Mouse (Mus musculus) midbrain, embryonic 14.5 days (tissue): ENCODE measurements around the gene Guf1. TPM values are rescaled to one million over a fixed set of nuclear protein-coding genes. Genes with fewer than 3 reads are reported as not detected.
A peak's percentile ranks its signal among the peaks of the same experiment; 100 is the strongest.

Source experiments
- ATAC-seq: fragments of 200-750 bp; cut with Nextera tagmentation; 2 replicates; pipeline ENCODE4 v1.8.0; 2017; ENCODE audit warnings: moderate number of reproducible peaks, moderate library complexity; ENCODE audit not compliant: low FRiP score, low TSS enrichment
- DNase-seq: peaks from one replicate; pipeline ENCODE4 v3.0.0-alpha.2; 2015
- H3K27ac ChIP-seq: fragments of 300-500 bp; sonication (generic); replicated peaks from 2 replicates; pipeline ENCODE4 v1.5.1; 2014; ENCODE audit warnings: mild to moderate bottlenecking, low read depth, low read length, moderate library complexity
- H3K27me3 ChIP-seq: fragments of 300-500 bp; sonication (generic); 2 replicates; pipeline ENCODE4 v1.6.1; 2014; ENCODE audit warnings: low read length, control low read depth, mixed read lengths; ENCODE audit not compliant: control insufficient read depth, insufficient read depth
- H3K36me3 ChIP-seq: fragments of 300-500 bp; sonication (generic); 2 replicates; pipeline ENCODE4 v1.6.1; 2014; ENCODE audit warnings: low read length, control low read depth; ENCODE audit not compliant: control insufficient read depth, insufficient read depth
- H3K4me1 ChIP-seq: fragments of 300-500 bp; sonication (generic); 2 replicates; pipeline ENCODE4 v1.6.1; 2014; ENCODE audit warnings: mild to moderate bottlenecking, antibody characterized with exemption, low read length, control low read depth; ENCODE audit not compliant: control insufficient read depth, insufficient read depth
- H3K4me2 ChIP-seq: fragments of 300-500 bp; sonication (generic); 2 replicates; pipeline ENCODE4 v1.6.1; 2014; ENCODE audit warnings: mild to moderate bottlenecking, low read length, moderate library complexity
- H3K4me3 ChIP-seq: fragments of 300-500 bp; sonication (generic); replicated peaks from 2 replicates; pipeline ENCODE4 v1.5.1; 2014; ENCODE audit warnings: low read depth, low read length
- H3K9ac ChIP-seq: fragments of 300-500 bp; sonication (generic); replicated peaks from 2 replicates; pipeline ENCODE4 v1.6.1; 2014; ENCODE audit warnings: mild to moderate bottlenecking, low read length, moderate library complexity
- H3K9me3 ChIP-seq: fragments of 300-500 bp; sonication (generic); 2 replicates; pipeline ENCODE4 v1.6.1; 2016; ENCODE audit warnings: low read length, control low read depth, mixed read lengths; ENCODE audit not compliant: control insufficient read depth
- WGBS: fragments of 180-500 bp; shearing (Covaris S2); extraction: QIAGEN DNeasy Blood & Tissue Kit; methylation state at CpG from one replicate; pipeline ENCODE4 v1.1.7; 2014; 5-methylcytosine and 5-hydroxymethylcytosine counted together
- polyA plus RNA-seq: library from polyadenylated mRNA; unstranded; fragments of >200 nt; fragmentation: Nextera tagmentation; extraction: Ambion mirVana; gene quantifications from 2 replicates; pipeline ENCODE4 v1.2.1, GENCODE M21; 2014

Gene Guf1
- polyA plus RNA-seq, 1 experiment from 2014 or later: 53.8 TPM

DNA sequence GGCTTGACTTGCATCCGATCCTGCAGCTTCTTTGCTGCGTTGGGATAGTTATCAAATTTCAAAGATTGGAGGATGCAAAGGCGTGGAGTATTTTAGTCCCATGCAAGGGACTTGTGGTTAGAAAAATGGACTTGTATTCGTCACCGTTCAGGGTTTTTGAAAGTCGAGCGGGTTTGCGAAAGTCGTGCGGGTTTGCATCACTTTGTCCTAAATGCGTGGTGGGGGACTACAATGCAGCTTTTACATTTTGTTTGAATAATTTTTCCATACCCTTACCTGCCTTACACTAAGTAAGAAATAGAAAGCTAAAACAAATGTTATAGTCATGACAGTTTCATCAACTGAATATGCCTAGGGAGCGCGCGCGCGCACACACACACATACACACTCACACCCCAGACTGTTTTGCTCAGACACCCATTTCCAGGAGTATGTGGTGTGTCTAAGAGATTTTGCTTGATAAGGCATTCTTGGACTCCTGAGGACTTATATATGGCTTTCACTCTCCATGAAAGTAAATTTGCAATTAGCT lies 747 bp downstream of the Guf1 start:
- Histone ChIP-seq H3K4me1 (0 out of 2 replicates have a peak, but pooled peaks cover 8% of the 10 kb centered on the region), H3K4me2 (peak overlapping the region; percentile 74), H3K9me3 (no peaks in the 10 kb centered on the region), H3K27ac (peak overlapping the region; percentile 94), H3K27me3 (no peaks in the 10 kb centered on the region), H3K36me3 (peaks cover 14% of the 10 kb centered on the region), H3K4me3 (peak overlapping the region; percentile 95), H3K9ac (peak overlapping the region; percentile 98)
- peak; percentile 54 for DNase-seq
- WGBS: 12% methylated on average over 16 of the region's 16 CpGs
- ATAC-seq: 0 out of 2 replicates have a peak, but pooled peaks have one; percentile 6

DNA sequence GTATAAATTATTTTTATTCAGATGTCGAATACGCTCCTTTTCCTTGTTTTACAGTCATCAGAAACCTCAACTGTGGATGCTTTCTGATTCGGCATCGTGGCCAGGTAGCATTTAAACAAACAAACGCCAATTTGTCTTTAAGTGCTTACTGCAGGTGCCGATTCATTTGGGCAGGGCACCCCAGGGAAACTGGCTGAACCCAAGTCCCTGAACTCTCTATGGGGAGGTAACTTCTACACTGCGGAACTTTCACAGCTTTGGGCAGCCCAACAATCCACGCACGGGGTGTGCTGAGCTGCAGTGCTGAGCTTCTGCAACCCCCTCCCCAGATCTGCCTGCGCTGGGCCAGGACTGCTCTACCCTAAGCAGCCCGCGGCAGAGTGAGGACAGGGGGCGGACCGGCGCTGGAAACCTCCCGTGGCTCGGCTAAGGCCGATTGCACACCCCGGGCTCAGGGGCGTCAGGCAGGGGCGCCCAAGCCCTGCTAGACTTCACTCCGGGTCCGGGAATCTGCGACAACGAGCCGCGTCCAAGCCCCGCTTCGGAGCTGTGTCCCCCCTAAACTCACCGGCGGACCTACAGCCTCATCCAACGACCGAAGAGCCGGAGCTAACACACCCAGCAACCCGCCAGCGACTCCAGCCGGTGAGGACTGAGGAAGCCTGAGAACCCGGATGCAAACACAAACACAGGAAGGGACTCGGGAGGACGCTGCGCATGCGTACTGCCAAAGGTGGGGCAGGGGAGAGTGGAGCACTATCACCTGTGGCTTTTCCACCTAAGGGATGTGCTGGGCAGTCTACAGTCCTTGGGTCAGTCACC lies 35.1 kb downstream of the Guf1 start, which contains the start of gene Gnpda2:
Gnpda2 (minus strand) TSS at position 701 of the 822 bp plus-strand sequence.
- 5% methylated on average over 42 of the region's 42 CpGs for WGBS
- ATAC-seq (peak; percentile 96), DNase-seq (peak; percentile 96)
- H3K27me3 ChIP-seq: no peaks in the 10 kb centered on the region
- H3K9me3 ChIP-seq: no peaks in the 10 kb centered on the region
- no peaks in the 10 kb centered on the region for H3K4me1 ChIP-seq
- H3K27ac ChIP-seq: peak within 1 kb of the TSS; percentile 82
- H3K4me2 ChIP-seq: peak within 1 kb of the TSS; percentile 60
- H3K4me3 ChIP-seq: peak within 1 kb of the TSS; percentile 61
- peaks cover 9% of the 10 kb centered on the region for H3K36me3 ChIP-seq
- peak within 1 kb of the TSS; percentile 78 for H3K9ac ChIP-seq

DNA sequence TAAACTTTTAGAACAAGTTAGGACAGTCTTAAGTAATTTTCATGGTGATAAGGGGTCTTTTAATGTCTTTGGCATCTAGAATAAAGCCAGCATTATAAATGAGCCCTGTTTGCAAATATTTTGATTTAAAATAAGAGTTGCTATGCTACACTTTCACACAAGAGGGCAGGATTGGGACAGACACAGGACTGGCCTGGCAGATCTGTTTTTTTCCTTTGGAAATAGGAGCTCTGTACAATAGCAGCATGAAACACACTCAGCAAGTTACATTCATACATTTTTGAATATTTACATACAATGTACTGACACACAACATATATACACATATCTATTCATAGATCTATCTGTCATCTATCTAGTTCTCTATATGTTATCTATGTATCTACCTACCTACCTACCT lies 44.3 kb downstream of the Guf1 start:
- DNase-seq (peak; percentile 81), ATAC-seq (no peak; the same call in 1 of the 2 replicates)
- H3K9me3 ChIP-seq: no peaks in the 10 kb centered on the region
- no peak overlapping the region for H3K4me2 ChIP-seq
- H3K4me1 ChIP-seq: no peaks in the 10 kb centered on the region
- no peak overlapping the region for H3K9ac ChIP-seq
- H3K27ac ChIP-seq: no peak overlapping the region
- no peaks in the 10 kb centered on the region for H3K36me3 ChIP-seq
- no peaks in the 10 kb centered on the region for H3K27me3 ChIP-seq
- no peak overlapping the region for H3K4me3 ChIP-seq

DNA sequence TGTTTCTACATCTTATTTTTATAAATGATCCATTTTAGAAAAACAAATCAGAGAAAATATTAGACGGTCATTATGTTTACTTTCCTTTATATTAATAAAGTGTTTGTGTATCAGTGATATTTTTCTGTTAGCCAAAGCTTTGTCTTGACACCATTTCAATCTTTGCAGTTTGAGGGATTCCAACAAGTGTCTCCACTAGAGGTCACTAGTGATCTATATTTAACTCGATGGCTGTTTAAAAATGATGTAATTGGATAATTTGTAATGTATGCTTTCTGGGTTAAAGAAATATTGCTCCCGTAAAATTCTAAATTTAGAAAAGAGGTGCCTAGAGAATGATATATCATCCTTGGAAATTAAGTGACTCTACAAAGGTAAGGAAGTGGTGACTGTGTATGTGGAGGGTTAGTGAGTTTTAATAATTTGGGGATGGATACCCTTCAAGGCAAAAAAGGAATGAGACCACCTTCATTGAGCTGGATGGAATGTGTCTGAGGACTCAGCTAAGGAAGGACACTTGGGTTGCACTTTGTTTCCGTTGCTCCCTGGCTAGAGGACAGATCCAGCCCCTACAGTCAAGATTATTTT lies 56.6 kb downstream of the Guf1 start:
- H3K9ac ChIP-seq: no peak overlapping the region
- H3K27ac ChIP-seq: no peak overlapping the region
- DNase-seq (peak; percentile 88), ATAC-seq (no peak)
- H3K36me3 ChIP-seq: no peaks in the 10 kb centered on the region
- H3K9me3 ChIP-seq: no peaks in the 10 kb centered on the region
- no peaks in the 10 kb centered on the region for H3K4me1 ChIP-seq
- H3K4me2 ChIP-seq: no peak overlapping the region
- no peaks in the 10 kb centered on the region for H3K27me3 ChIP-seq
- no peak overlapping the region for H3K4me3 ChIP-seq
- 31% methylated on average over 4 of the region's 4 CpGs for WGBS

DNA sequence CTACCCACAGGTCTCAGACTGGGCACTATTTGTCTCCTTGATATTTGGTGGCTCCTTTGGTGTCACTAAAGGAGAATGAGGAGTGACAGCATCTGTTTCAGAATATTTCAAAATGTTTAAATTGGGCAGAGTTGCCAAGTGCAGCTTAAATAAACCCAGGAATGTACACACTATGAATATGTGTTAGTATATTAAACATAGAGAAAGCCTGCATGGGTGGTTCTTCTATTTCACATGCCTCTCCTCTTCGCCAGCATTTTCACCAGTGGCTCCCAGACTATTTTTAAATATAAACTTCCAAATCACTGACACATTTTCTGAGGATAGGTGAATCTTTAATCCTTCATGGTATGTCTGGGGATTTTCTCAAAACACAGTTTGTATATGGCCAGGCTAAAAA lies 64.2 kb downstream of the Guf1 start:
- no peaks in the 10 kb centered on the region for H3K27me3 ChIP-seq
- no peak overlapping the region for H3K9ac ChIP-seq
- ATAC-seq (no peak), DNase-seq (no peak)
- H3K4me3 ChIP-seq: no peak overlapping the region
- H3K36me3 ChIP-seq: no peaks in the 10 kb centered on the region
- 78% methylated on average over 1 of the region's 1 CpGs for WGBS
- no peaks in the 10 kb centered on the region for H3K4me1 ChIP-seq
- H3K9me3 ChIP-seq: no peaks in the 10 kb centered on the region
- no peak overlapping the region for H3K27ac ChIP-seq
- H3K4me2 ChIP-seq: no peak overlapping the region

Other genes starting within 250 kb of the Guf1 start
- 13.6 and 17.8 TPM in 2 replicates for gene Kctd8, start 215.2 kb upstream of the Guf1 start, polyA plus RNA-seq
- not detected in 2 replicates for gene Yipf7, start 14.3 kb upstream of the Guf1 start, polyA plus RNA-seq
- 34.5 and 34.9 TPM in 2 replicates for gene Gnpda2, start 35.4 kb downstream of the Guf1 start, polyA plus RNA-seq